Mouse (Mus musculus) E14TG2a.4 (cell line): ENCODE measurements around the gene Gpr155.

Experiments used
- CTCF ChIP-seq: conservative IDR thresholded peaks from 2 replicates; pipeline ENCODE4 v1.5.1; 2014; ENCODE audit warnings: low read length
- NANOG ChIP-seq: IDR thresholded peaks from 2 replicates; pipeline ENCODE4 v1.6.1; 2014; ENCODE audit warnings: borderline replicate concordance, low read length, mixed read lengths

DNA sequence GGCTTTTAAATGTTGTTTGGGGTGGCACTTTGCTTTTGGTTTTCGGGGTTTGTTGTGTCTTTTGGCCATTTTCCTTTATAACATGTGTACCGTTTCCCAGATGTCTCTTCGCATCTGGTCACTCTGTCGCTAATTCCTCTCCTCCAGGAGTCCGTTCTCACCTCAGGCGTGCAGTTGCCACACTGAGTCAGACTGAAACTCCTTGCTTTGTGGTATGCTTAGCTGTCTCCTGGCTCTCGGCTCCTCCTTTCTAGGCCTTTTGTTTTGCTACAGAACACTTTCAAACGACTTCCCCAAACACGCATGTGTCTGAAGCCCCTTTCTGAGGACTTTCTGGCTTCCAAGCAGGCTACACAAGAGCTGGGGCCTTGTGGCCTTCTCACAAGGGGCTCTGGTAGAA lies 18.1 kb upstream of the Gpr155 start:
- TF ChIP-seq CTCF (no peak), NANOG (no peak)
